Mouse (Mus musculus) stomach, embryonic 16.5 days (tissue): Measurements from ENCODE around the gene Lrrc26. TPM values are rescaled to one million over a fixed set of nuclear protein-coding genes. Genes with fewer than 3 reads are reported as not detected.
A peak's percentile ranks its signal among the peaks of the same experiment; 100 is the strongest.

ENCODE experiments used
- ATAC-seq: fragments of 200-750 bp; cut with Nextera tagmentation; 2 replicates; pipeline ENCODE4 v1.8.0; 2017; ENCODE audit warnings: moderate number of reproducible peaks, moderate TSS enrichment; ENCODE audit not compliant: insufficient read depth, low FRiP score
- H3K27ac ChIP-seq: fragments of 300-500 bp; sonication (generic); 2 replicates; pipeline ENCODE4 v1.5.1; 2014; ENCODE audit warnings: low read length
- H3K27me3 ChIP-seq: fragments of 300-500 bp; sonication (generic); 2 replicates; pipeline ENCODE4 v1.6.1; 2014; ENCODE audit warnings: low read length, control low read depth, mixed read lengths; ENCODE audit not compliant: control insufficient read depth, insufficient read depth
- H3K36me3 ChIP-seq: fragments of 300-500 bp; sonication (generic); 2 replicates; pipeline ENCODE4 v1.6.1; 2014; ENCODE audit warnings: low read length; ENCODE audit not compliant: control insufficient read depth, insufficient read depth
- H3K4me1 ChIP-seq: fragments of 300-500 bp; sonication (generic); 2 replicates; pipeline ENCODE4 v1.6.1; 2014; ENCODE audit warnings: low read length, control low read depth, mixed read lengths; ENCODE audit not compliant: control insufficient read depth, insufficient read depth
- H3K4me2 ChIP-seq: fragments of 300-500 bp; sonication (generic); 2 replicates; pipeline ENCODE4 v1.6.1; 2014; ENCODE audit warnings: low read depth, low read length, mixed read lengths
- H3K4me3 ChIP-seq: fragments of 300-500 bp; sonication (generic); replicated peaks from 2 replicates; pipeline ENCODE4 v1.5.1; 2014; ENCODE audit warnings: mild to moderate bottlenecking, low read length
- H3K9ac ChIP-seq: fragments of 300-500 bp; sonication (generic); 2 replicates; pipeline ENCODE4 v1.6.1; 2014; ENCODE audit warnings: low read length
- H3K9me3 ChIP-seq: fragments of 300-500 bp; sonication (generic); replicated peaks from 2 replicates; pipeline ENCODE4 v1.6.1; 2016; ENCODE audit warnings: low read length, control low read depth; ENCODE audit not compliant: control insufficient read depth
- WGBS: fragments of 180-500 bp; shearing (Covaris S2); extraction: QIAGEN DNeasy Blood & Tissue Kit; methylation state at CpG from one replicate; pipeline ENCODE4 v1.1.7; 2014; 5-methylcytosine and 5-hydroxymethylcytosine counted together
- polyA plus RNA-seq: library from polyadenylated mRNA; unstranded; fragments of >200 nt; fragmentation: Nextera tagmentation; extraction: Ambion mirVana; gene quantifications from 2 replicates; pipeline ENCODE4 v1.2.1, GENCODE M21; 2015

Gene Lrrc26
- polyA plus RNA-seq, 1 experiment from 2014 or later = 14.3 TPM

- Histone ChIP-seq H3K27me3 (no peaks in the 10 kb centered on the region), H3K4me1 (peaks cover 28% of the 10 kb centered on the region), H3K9ac (peak overlapping the region; percentile 94), H3K27ac (peak overlapping the region; percentile 68), H3K36me3 (peaks cover 31% of the 10 kb centered on the region), H3K9me3 (no peaks in the 10 kb centered on the region), H3K4me3 (peak overlapping the region; percentile 93), H3K4me2 (peak overlapping the region; percentile 94)
- ATAC-seq = peak; percentile 37; the same call in 1 of the 2 replicates
- WGBS = under 1% methylated on average over 29 of the region's 29 CpGs
Measured at GRCm38 (mm10) chr2:25272515-25272914, 17.2 kb upstream of the Lrrc26 start.

GRCm38 (mm10) chr2:25273010-25273409 is 16.7 kb upstream of the Lrrc26 start:
- Histone ChIP-seq H3K27ac (peak overlapping the region; percentile 68; the same call in 1 of the 2 replicates), H3K9me3 (no peaks in the 10 kb centered on the region), H3K4me2 (peak overlapping the region; percentile 94), H3K4me3 (peak overlapping the region; percentile 93), H3K36me3 (peaks cover 35% of the 10 kb centered on the region), H3K4me1 (peaks cover 23% of the 10 kb centered on the region), H3K27me3 (no peaks in the 10 kb centered on the region), H3K9ac (peak overlapping the region; percentile 94)
- WGBS = 33% methylated on average over 16 of the region's 16 CpGs
- no peak for ATAC-seq

GRCm38 (mm10) chr2:25278928-25279882 is 10.5 kb upstream of the Lrrc26 start:
- H3K4me1 ChIP-seq = peaks cover 1% of the 10 kb centered on the region; the same call in 1 of the 2 replicates
- H3K4me2 ChIP-seq = no peak overlapping the region
- peaks cover 36% of the 10 kb centered on the region for H3K36me3 ChIP-seq
- H3K9ac ChIP-seq = no peak overlapping the region
- H3K27ac ChIP-seq = no peak overlapping the region
- WGBS = 58% methylated on average over 13 of the region's 13 CpGs
- no peak overlapping the region for H3K4me3 ChIP-seq
- ATAC-seq = peak; percentile 59; the same call in 1 of the 2 replicates
- H3K9me3 ChIP-seq = no peaks in the 10 kb centered on the region
- no peaks in the 10 kb centered on the region for H3K27me3 ChIP-seq

GRCm38 (mm10) chr2:25285551-25285950 is 4.2 kb upstream of the Lrrc26 start:
- Histone ChIP-seq H3K36me3 (peaks cover 14% of the 10 kb centered on the region), H3K4me2 (no peak overlapping the region), H3K4me3 (no peak overlapping the region), H3K4me1 (peaks cover 39% of the 10 kb centered on the region), H3K9ac (no peak overlapping the region), H3K27ac (peak overlapping the region; percentile 97), H3K27me3 (peaks cover 19% of the 10 kb centered on the region), H3K9me3 (no peaks in the 10 kb centered on the region)
- WGBS = 77% methylated on average over 2 of the region's 2 CpGs
- ATAC-seq = no peak

- Histone ChIP-seq H3K4me1 (peaks cover 39% of the 10 kb centered on the region), H3K4me3 (no peak overlapping the region), H3K27ac (peak overlapping the region; percentile 97), H3K27me3 (peaks cover 27% of the 10 kb centered on the region), H3K9me3 (no peaks in the 10 kb centered on the region), H3K9ac (peak overlapping the region; percentile 45; the same call in 1 of the 2 replicates), H3K4me2 (peak overlapping the region; percentile 32; the same call in 1 of the 2 replicates), H3K36me3 (peaks cover 14% of the 10 kb centered on the region)
- 44% methylated on average over 1 of the region's 1 CpGs for WGBS
- ATAC-seq = 0 out of 2 replicates have a peak, but pooled peaks have one; percentile 35
Measured at GRCm38 (mm10) chr2:25286314-25286713, 3.4 kb upstream of the Lrrc26 start.

GRCm38 (mm10) chr2:25286837-25287636 is 2.7 kb upstream of the Lrrc26 start:
- Histone ChIP-seq H3K9me3 (no peaks in the 10 kb centered on the region), H3K9ac (peak overlapping the region; percentile 42; the same call in 1 of the 2 replicates), H3K27me3 (peaks cover 34% of the 10 kb centered on the region), H3K4me2 (peak overlapping the region; percentile 32; the same call in 1 of the 2 replicates), H3K4me3 (no peak overlapping the region), H3K4me1 (peaks cover 45% of the 10 kb centered on the region), H3K27ac (peak overlapping the region; percentile 97), H3K36me3 (peaks cover 14% of the 10 kb centered on the region)
- WGBS = 27% methylated on average over 7 of the region's 7 CpGs
- ATAC-seq = peak; percentile 80

GRCm38 (mm10) chr2:25287927-25288649 is 1.6 kb upstream of the Lrrc26 start, which contains the start of gene Tmem210:
Gene Tmem210 (plus strand): TSS chr2:25288145.
- no peak for ATAC-seq
- peak within 1 kb of the TSS; percentile 32; the same call in 1 of the 2 replicates for H3K4me2 ChIP-seq
- WGBS = 83% methylated on average over 6 of the region's 6 CpGs
- H3K36me3 ChIP-seq = peaks cover 14% of the 10 kb centered on the region
- H3K27ac ChIP-seq = peak within 1 kb of the TSS; percentile 97
- peaks cover 42% of the 10 kb centered on the region for H3K27me3 ChIP-seq
- H3K9ac ChIP-seq = peak within 1 kb of the TSS; percentile 42; the same call in 1 of the 2 replicates
- H3K9me3 ChIP-seq = no peaks in the 10 kb centered on the region
- no peak within 1 kb of the TSS for H3K4me3 ChIP-seq
- H3K4me1 ChIP-seq = peaks cover 52% of the 10 kb centered on the region

- ATAC-seq = no peak
- H3K27me3 ChIP-seq = peaks cover 45% of the 10 kb centered on the region
Measured at GRCm38 (mm10) chr2:25288734-25289345, 875 bp upstream of the Lrrc26 start.

More at GRCm38 (mm10) chr2:25288734-25289345, 875 bp upstream of the Lrrc26 start:
- no peak overlapping the region for H3K4me2 ChIP-seq
- WGBS = 75% methylated on average over 7 of the region's 7 CpGs
- H3K4me1 ChIP-seq = peaks cover 52% of the 10 kb centered on the region
- peak overlapping the region; percentile 97 for H3K27ac ChIP-seq
- H3K9ac ChIP-seq = no peak overlapping the region
- H3K9me3 ChIP-seq = no peaks in the 10 kb centered on the region
- H3K36me3 ChIP-seq = peaks cover 14% of the 10 kb centered on the region
- no peak overlapping the region for H3K4me3 ChIP-seq
